ENCODE assay signal across 14 mouse cellular contexts in the genomic region with DNA sequence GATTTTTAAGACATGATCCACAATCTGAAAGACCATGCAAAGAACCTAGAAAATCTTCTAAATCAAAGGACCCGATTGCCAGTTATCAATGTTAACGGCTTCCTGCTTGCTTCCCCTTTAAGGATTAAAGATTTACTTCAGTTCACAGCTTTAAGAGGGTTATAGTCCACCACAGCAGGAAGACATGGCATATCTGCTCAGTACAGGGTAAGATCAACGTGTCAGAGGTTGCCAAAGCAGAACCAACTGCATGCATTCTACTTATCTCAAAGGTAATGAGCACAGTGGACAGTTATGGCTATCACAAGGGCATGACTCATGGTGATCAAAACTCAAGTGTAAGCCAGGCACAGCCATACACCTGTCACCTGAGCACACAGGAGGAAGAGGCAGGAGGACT. TPM values are rescaled to one million over a fixed set of nuclear protein-coding genes. Genes with fewer than 3 reads are reported as not detected.
DNase-seq lines count a peak whose midpoint lies in the region; ATAC-seq and TF ChIP-seq lines count a peak whose summit lies in the region.
"Had no signal": no experiment of that assay in that cellular context is flagged by ENCODE, and none has a peak within 500 bp of the region (broad histone marks: within the 10 kb centered on the region; RNA-seq: fewer than 3 reads in every experiment).

No protein-coding gene starts in this region.

- ATAC-seq in liver, embryonic 12.5 days = 0 out of 2 replicates have a peak, but pooled peaks have one; percentile 19
- no peak; the same call in 1 of the 2 replicates for ATAC-seq in liver, embryonic 11.5 days (replicated peaks; ENCODE audit: low FRiP score)
- ATAC-seq in hematopoietic stem cell, adult 5-6 weeks (replicated peaks in 1 of 2; ENCODE audit: insufficient read depth in 1 of 2, low FRiP score in 2 of 2, low TSS enrichment in 1 of 2, low read depth in 1 of 2, poor library complexity in 2 of 2, severe bottlenecking in 2 of 2) = peak; percentile 20 to 33; a peak in 1 of 4 replicates
- 0 out of 2 replicates have a peak, but pooled peaks have one; percentile 27 for ATAC-seq in liver, embryonic 16.5 days (ENCODE audit: low read depth)
- peak; percentile 91 for ATAC-seq in stomach, postnatal 0 days (ENCODE audit: low FRiP score, low TSS enrichment)
- ATAC-seq in hindbrain, embryonic 14.5 days (ENCODE audit: low FRiP score) = no peak

- no peak for TF ChIP-seq EP300 in stomach, postnatal 0 days (optimal IDR thresholded peaks at IDR 0.05)

- H3K4me1 ChIP-seq in liver, embryonic 12.5 days = peaks cover 90% of the 10 kb centered on the region
- peaks cover 48% of the 10 kb centered on the region for H3K4me1 ChIP-seq in liver, embryonic 11.5 days (replicated peaks; ENCODE audit: control insufficient read depth, insufficient read depth, low read length)
- peaks cover 33% of the 10 kb centered on the region for H3K4me1 ChIP-seq in liver, embryonic 16.5 days (ENCODE audit: control insufficient read depth, low read depth, low read length)
- H3K4me1 ChIP-seq in stomach, postnatal 0 days (replicated peaks; ENCODE audit: control insufficient read depth, insufficient read depth) = peaks cover 3% of the 10 kb centered on the region; the same call in 1 of the 2 replicates
- peaks cover 8% of the 10 kb centered on the region; the same call in 1 of the 2 replicates for H3K4me1 ChIP-seq in hindbrain, embryonic 14.5 days (replicated peaks; ENCODE audit: control insufficient read depth, insufficient read depth, low read length)

- H3K4me3 ChIP-seq in liver, embryonic 12.5 days = no peak overlapping the region
- H3K4me3 ChIP-seq in liver, embryonic 11.5 days (ENCODE audit: low read depth, low read length) = no peak overlapping the region
- H3K4me3 ChIP-seq in liver, embryonic 16.5 days (ENCODE audit: low read depth, low read length) = no peak overlapping the region
- H3K4me3 ChIP-seq in stomach, postnatal 0 days (ENCODE audit: low read depth, low read length) = no peak overlapping the region
- no peak overlapping the region for H3K4me3 ChIP-seq in hindbrain, embryonic 14.5 days (replicated peaks; ENCODE audit: low read length)
- H3K4me3 ChIP-seq: heart, embryonic 15.5 days; limb, embryonic 15.5 days had no signal

- no peaks in the 10 kb centered on the region for H3K9me3 ChIP-seq in liver, embryonic 12.5 days (replicated peaks)
- H3K9me3 ChIP-seq in liver, embryonic 11.5 days (ENCODE audit: control insufficient read depth, low read length) = no peaks in the 10 kb centered on the region
- H3K9me3 ChIP-seq in liver, embryonic 16.5 days (replicated peaks; ENCODE audit: control insufficient read depth, low read length) = no peaks in the 10 kb centered on the region
- no peaks in the 10 kb centered on the region for H3K9me3 ChIP-seq in stomach, postnatal 0 days (ENCODE audit: control insufficient read depth, low read length)
- H3K9me3 ChIP-seq in hindbrain, embryonic 14.5 days (ENCODE audit: control insufficient read depth, low read length) = no peaks in the 10 kb centered on the region
- H3K9me3 ChIP-seq: heart, embryonic 15.5 days; limb, embryonic 15.5 days had no signal

- H3K4me2 ChIP-seq in liver, embryonic 12.5 days = no peak overlapping the region
- H3K4me2 ChIP-seq in liver, embryonic 11.5 days = no peak overlapping the region
- no peak overlapping the region for H3K4me2 ChIP-seq in liver, embryonic 16.5 days (ENCODE audit: low read depth, low read length)
- no peak overlapping the region for H3K4me2 ChIP-seq in stomach, postnatal 0 days (replicated peaks; ENCODE audit: low read depth)
- no peak overlapping the region for H3K4me2 ChIP-seq in hindbrain, embryonic 14.5 days (replicated peaks)
- H3K4me2 ChIP-seq: heart, embryonic 15.5 days; limb, embryonic 15.5 days had no signal

- no peaks in the 10 kb centered on the region for H3K36me3 ChIP-seq in liver, embryonic 12.5 days
- H3K36me3 ChIP-seq in liver, embryonic 11.5 days (ENCODE audit: control insufficient read depth, insufficient read depth, low read length) = no peaks in the 10 kb centered on the region
- no peaks in the 10 kb centered on the region for H3K36me3 ChIP-seq in liver, embryonic 16.5 days (ENCODE audit: control insufficient read depth, insufficient read depth)
- H3K36me3 ChIP-seq in stomach, postnatal 0 days (ENCODE audit: control insufficient read depth, insufficient read depth, low read length) = no peaks in the 10 kb centered on the region
- H3K36me3 ChIP-seq in hindbrain, embryonic 14.5 days (replicated peaks; ENCODE audit: control insufficient read depth, insufficient read depth) = no peaks in the 10 kb centered on the region
- H3K36me3 ChIP-seq: heart, embryonic 15.5 days; limb, embryonic 15.5 days had no signal

- no peak for TF ChIP-seq CTCF in stomach, postnatal 0 days (IDR thresholded peaks at IDR 0.05; ENCODE audit: low read depth)

- no peaks in the 10 kb centered on the region for H3K27me3 ChIP-seq in liver, embryonic 12.5 days (replicated peaks)
- H3K27me3 ChIP-seq in liver, embryonic 11.5 days (replicated peaks; ENCODE audit: control insufficient read depth, insufficient read depth, low read length) = no peaks in the 10 kb centered on the region
- H3K27me3 ChIP-seq in liver, embryonic 16.5 days (ENCODE audit: control insufficient read depth, insufficient read depth, low read depth, low read length) = no peaks in the 10 kb centered on the region
- H3K27me3 ChIP-seq in stomach, postnatal 0 days (ENCODE audit: control insufficient read depth, insufficient read depth, low read length) = no peaks in the 10 kb centered on the region
- no peaks in the 10 kb centered on the region for H3K27me3 ChIP-seq in hindbrain, embryonic 14.5 days (ENCODE audit: control insufficient read depth, insufficient read depth, low read length)
- H3K27me3 ChIP-seq: heart, embryonic 15.5 days; limb, embryonic 15.5 days had no signal

- no peak overlapping the region for H3K9ac ChIP-seq in liver, embryonic 12.5 days
- no peak overlapping the region for H3K9ac ChIP-seq in liver, embryonic 11.5 days (ENCODE audit: low read depth, low read length)
- H3K9ac ChIP-seq in liver, embryonic 16.5 days (ENCODE audit: low read depth, low read length) = no peak overlapping the region
- no peak overlapping the region for H3K9ac ChIP-seq in stomach, postnatal 0 days (ENCODE audit: low read length)
- H3K9ac ChIP-seq in hindbrain, embryonic 14.5 days = no peak overlapping the region
- H3K9ac ChIP-seq: heart, embryonic 15.5 days; limb, embryonic 15.5 days had no signal

- no peak overlapping the region for H3K27ac ChIP-seq in liver, embryonic 12.5 days
- H3K27ac ChIP-seq in liver, embryonic 11.5 days (ENCODE audit: low read depth, low read length) = no peak overlapping the region
- H3K27ac ChIP-seq in liver, embryonic 16.5 days (ENCODE audit: low read length) = no peak overlapping the region
- H3K27ac ChIP-seq in stomach, postnatal 0 days (replicated peaks) = no peak overlapping the region
- no peak overlapping the region for H3K27ac ChIP-seq in hindbrain, embryonic 14.5 days
- H3K27ac ChIP-seq: heart, embryonic 15.5 days; limb, embryonic 15.5 days had no signal

- 28% methylated on average over 3 of the region's 3 CpGs for WGBS in liver, embryonic 12.5 days (ENCODE audit: insufficient replicate concordance)
- 40% methylated on average over 3 of the region's 3 CpGs for WGBS in liver, embryonic 11.5 days
- WGBS in liver, embryonic 16.5 days (ENCODE audit: insufficient replicate concordance) = 19% methylated on average over 3 of the region's 3 CpGs
- 73% methylated on average over 3 of the region's 3 CpGs for WGBS in stomach, postnatal 0 days
- WGBS in hindbrain, embryonic 14.5 days = 95% methylated on average over 3 of the region's 3 CpGs

- no peak for DNase-seq in liver, embryonic 11.5 days (ENCODE audit: low spot score)
- peak; percentile 30 for DNase-seq in stomach, postnatal 0 days (ENCODE audit: low spot score)
- no peak for DNase-seq in layer of hippocampus, adult 9-11 months
- no peak for DNase-seq in ovary, postnatal 36 days (ENCODE audit: low spot score)
- no peak for DNase-seq in hindbrain, embryonic 14.5 days (ENCODE audit: low spot score)
- DNase-seq: adrenal gland, adult 8-10 months; cerebellum, adult 9-11 months; midbrain, embryonic 14.5 days; right cerebral cortex, adult 18-20 months had no signal

RNA-seq across cellular contexts. Expression of a gene that starts 53.1 kb away (rescaled TPM):
- 43.9 and 44.0 TPM in 2 replicates for polyA plus RNA-seq in liver, embryonic 12.5 days (2016; fragmentation: Nextera tagmentation; extraction: Ambion mirVana)
- polyA plus RNA-seq in liver, embryonic 11.5 days (2014; fragmentation: Nextera tagmentation; extraction: Ambion mirVana) = 49.2 and 53.8 TPM in 2 replicates
- total RNA-seq in hematopoietic stem cell, adult 5-6 weeks (2017) = 99.2 and 109 TPM in 2 replicates
- 7.8 and 8.6 TPM in 2 replicates for polyA plus RNA-seq in liver, embryonic 16.5 days (2015; fragmentation: Nextera tagmentation; extraction: Ambion mirVana)
- polyA plus RNA-seq in stomach, postnatal 0 days (2015; fragmentation: Nextera tagmentation; extraction: Ambion mirVana) = 35.0 and 35.8 TPM in 2 replicates
- polyA plus RNA-seq in hindbrain, embryonic 14.5 days (2014; fragmentation: Nextera tagmentation; extraction: Ambion mirVana) = 45.3 and 49.9 TPM in 2 replicates

Comparison
In these comparisons a context has a peak if more than half of its experiments do, and no peak if none do; other contexts are left out.
1. ATAC-seq: peak in liver, embryonic 12.5 days (single experiment), hematopoietic stem cell, adult 5-6 weeks (2 of 2), liver, embryonic 16.5 days (single experiment) and stomach, postnatal 0 days (single experiment); none in liver, embryonic 11.5 days (single experiment) and hindbrain, embryonic 14.5 days (single experiment).